Mouse (Mus musculus) layer of hippocampus, adult 9-11 months (tissue): ENCODE results near the gene Copg2.

ENCODE experiments used
- DNase-seq: peaks from one replicate; pipeline ENCODE4 v3.0.0; 2022

The Copg2 gene

DNA sequence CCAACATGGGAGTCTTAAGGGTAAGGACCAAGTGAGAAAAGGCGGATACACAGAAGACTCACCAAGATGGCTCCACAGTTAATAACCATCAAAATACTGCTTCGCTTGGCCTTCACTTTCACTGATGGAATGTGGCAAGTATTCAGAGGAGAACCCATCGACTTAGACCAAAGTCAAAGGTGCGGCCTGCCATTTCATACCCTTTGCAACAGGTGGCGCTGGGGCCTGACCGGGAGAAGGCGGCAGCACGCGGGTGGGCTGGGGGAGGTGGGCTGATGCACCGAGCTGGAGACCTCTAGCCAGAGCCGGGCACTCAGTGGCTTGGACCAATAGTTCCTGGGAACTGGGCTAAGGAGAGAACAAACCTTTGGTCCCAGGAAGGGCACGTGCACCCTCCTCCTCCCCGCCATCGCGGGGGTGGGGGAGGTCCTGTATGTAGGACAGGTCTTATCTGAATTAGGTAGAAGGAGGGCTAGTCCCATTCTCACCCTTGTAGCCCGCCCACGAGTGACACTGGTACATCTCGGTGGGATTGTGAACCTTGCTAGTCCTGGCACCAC is 163.9 kb downstream of the Copg2 start:
- no peak for DNase-seq

DNA sequence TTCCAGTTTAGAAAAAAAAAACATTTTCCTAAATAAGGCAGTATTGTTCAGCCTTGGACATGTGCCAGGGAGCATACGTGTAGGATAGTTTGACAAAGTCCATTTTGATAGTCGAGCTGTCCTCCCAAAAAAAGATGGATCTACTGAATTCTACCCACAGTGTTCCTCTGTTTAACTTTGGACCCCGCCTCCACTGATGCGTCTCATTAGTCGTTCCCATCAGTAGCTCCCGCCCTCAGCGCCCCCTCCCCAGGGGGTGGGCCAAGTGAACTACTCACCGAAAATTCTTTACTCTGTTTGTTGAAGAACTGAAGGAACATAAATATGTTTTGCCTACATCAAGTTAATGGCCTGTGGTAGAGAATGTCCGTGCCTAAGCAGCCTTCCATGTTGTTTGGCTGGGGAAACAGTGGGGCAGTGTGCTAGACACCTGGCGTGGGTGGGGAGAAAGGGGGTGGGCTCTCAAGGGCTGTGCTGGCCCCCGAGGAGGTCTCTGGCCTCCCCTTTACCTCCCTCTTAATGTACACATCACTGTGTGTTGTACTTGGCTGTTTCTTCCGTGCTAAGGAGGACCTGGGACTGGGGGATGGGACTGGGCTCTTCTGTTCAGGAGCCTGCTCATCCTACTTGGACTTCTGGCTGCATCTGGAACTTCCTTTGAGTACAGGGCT is 166.2 kb downstream of the Copg2 start:
- no peak for DNase-seq

DNA sequence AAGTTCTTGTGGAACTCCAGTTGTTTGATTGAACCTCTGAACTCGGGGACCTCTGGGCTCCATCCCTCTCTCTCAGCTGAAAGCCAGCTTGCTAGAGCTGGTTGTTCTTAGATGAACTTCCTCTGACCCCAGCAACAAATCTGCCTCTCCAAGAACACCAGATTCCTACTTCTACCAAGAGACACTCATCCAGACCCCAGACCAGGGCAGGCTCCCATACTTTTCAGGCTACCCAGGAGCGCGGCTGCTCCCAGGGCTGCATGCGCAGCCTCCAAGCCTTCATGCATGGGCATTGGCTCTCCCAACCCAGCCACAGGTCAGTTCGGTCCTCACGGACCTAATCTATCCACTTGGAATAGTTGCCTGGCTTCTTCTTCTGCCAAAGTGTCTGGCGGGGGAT is 173.3 kb downstream of the Copg2 start, which contains the start of gene Mest:
Gene Mest (plus strand): TSS at position 217 of the 400 bp plus-strand sequence.
- DNase-seq, result no peak

DNA sequence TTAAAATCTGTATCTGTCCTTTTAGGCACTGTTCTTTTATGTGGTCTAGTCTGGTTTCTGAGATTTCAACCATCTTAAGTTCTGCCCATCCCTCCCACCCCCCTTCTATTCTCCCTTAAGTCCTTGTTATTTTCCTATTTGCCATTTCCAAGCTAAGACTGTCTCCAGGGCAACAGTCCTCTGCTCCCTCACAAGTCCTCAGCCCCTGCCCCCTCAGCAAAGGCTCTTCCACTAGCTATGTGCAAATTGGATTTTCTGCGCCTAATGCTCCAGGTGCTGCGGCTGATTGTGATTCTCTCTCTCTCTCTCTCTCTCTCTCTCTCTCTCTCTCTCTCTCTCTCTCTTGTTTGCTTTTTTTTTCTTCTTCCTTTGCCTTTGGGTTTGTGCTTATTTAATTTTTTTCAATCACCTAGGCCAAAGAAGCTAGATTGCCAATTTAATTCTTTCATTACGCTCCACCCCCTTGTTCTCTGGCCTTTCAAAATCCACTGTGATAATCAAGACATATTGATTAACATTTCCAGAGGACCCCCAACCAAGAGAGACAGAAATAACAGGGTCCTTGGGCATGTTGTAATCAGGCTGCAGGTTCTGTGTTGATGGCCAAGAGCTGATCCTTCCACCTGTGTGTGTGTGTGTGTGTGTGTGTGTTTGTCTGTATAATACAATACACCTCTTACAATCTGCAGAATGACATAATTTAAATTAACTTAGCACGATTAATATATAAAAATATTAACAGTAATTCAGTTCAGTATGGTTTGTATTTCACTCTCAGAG is 174.0 kb downstream of the Copg2 start:
- no peak for DNase-seq

DNA sequence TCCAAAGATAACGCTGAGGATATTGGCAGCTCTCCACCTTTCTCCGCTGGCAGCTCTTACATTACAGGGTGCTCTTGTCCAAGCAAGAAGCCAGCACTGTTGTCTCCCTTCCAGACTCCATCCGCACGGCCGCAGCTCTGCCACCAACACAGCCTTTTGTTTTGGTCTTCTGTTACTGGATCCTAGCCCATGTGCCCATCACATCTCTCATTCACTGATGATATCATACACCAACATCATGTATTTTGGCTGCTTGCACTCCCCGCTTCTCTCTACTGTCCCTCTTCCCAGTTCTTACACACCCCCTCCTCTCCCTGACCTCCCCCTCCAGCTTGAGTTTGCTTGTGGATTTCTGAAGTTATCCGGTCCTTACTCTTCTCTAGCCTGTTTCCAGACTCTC is 179.8 kb downstream of the Copg2 start:
- peak; percentile 45 for DNase-seq

DNA sequence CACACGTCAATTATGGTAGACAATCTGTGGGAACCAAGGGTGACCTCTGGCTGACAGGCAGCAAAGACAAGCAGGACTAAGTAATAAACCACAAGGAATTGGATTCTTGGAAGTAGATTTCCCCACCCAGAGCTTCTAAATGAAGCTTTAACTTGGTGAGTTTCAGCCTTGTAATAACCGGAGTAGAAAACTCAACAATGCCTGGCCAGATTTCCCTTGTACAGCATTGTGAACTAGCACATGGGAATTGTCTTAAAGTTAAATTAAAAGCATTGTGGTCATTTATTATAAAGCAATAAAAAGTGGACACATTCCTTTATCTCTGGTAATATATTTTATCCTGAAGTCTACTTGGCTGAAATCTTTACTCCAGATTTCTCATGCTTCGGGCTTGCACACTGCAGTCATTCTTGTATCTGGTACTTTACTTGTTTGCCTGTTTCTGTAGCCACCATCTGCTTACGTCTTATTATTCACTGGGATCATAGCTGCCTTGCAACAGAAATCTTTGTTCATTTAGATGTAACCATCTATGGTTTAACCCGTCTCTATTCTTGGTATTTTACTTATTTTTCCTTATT is 181.6 kb downstream of the Copg2 start:
- no peak for DNase-seq

DNA sequence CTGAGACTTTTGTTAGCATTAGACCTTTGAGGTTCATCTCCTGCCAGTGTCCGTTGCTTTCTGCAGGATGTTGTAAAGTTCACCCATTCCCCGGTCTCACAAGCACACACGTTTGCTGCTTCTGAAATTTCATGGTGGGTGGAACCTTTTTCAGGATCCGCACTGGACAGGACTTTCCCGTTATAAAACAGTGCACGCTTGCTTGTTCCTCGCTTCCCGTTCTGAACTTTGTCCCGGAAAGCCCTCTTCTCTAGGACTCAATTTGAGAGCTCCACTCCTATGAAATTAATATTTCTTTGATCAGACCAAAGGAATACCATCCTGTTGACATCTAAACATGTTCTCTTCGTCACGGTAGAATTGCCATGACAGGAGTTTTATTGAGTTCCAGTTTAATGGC is 182.7 kb downstream of the Copg2 start:
- no peak for DNase-seq

DNA sequence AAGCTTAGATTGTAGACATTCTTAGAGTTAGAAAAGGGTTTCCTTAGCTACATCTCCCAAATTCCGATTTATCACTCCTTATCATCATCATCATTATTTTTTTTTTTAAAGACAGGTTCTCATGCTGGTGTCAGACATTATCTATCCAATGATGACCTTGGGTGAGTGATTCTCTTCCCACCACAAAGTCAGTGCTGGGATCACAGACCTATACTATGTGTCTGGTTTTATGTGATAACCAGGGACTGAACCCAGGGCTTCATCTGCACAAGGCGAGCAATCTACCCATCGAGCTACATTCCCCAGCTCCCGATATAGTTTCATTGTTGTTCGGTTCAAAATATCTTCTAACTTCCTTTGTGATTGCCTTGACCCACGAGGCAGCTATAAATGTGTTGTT is 183.1 kb downstream of the Copg2 start:
- no peak for DNase-seq

DNA sequence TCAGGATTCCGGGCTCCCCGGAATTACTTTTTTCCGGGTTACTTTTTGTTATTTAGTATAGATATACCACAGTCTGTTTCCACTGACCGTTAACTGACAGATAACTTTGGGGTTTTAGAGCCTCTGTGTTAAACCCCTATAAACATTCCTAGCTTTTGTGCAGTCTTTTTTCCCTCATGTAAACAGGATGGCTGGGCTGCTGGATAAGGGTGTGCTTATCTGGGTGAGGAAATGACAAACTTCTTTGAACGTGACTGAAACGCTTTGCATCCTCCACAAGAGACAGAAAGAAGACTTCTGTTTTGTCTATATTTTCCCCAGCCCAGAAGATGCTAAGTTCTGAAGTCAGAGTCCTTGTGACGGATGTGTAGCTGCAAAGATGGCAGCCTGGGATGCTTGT is 184.1 kb downstream of the Copg2 start:
- no peak for DNase-seq

DNA sequence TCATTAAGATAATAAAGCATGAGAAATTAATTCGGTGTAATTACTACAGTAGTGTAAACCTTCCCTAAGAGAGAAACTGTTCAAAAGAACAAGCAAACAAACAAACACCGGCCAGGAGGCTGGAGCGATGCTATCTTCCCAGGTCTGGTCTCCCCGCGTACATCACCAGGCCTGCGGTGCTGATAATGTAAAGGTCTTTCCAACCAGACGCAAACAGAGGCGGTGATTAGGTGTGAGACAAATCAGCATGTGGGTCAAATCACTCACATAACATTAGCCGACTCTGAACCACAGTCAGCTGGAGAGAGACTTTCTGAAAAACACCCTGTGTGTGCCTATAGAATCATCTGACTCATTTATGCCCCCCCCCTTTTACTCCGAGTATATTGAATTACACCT is 185.2 kb downstream of the Copg2 start:
- DNase-seq, result no peak

DNA sequence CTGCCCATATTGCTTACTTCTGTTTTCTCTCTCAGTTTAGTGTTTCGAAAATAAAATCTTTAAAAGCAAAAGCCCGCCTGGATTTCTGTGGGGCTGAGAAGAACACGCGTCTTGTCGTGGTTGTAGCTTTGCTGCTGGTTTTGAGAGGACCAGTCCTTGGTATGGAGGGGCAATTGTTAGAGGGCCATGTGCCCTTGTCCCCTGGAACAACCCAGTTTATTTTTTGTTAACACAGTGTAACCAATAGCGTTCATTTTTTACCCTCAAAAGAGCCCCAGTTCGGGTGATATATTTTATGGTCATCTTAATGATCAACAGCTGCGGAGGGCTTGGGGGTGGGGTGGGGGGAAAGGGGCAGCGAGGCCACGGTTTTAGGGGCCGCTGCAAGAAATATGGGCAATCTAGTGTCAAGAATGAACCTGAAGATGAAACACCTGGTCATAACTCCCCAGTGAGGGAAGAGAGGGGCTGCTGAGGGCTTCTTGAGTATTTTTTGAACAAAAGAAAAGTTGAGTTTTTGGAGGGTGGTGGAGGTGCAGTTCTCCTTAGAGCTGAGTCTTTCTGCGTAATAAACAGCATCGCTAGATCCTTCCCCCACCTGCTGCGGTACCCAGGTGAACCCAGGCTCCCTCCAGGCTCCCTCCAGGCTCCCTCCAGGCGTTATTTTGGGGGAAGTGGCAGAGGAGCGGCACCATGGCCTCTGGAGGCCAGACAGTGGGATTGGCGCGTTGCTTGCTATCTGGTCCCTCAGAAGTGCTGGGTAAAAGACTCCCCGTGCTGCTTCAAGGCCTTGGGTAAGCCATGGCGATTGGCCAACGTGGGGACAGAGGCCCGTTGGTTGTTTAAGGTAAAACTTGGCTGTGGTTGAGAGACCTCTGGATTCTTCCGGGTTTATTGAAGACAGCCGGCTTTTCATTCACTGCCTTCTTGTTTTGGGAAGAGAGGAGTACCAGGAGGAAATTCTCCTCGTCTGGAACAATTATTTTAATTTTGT is 185.9 kb downstream of the Copg2 start:
- DNase-seq, result no peak

DNA sequence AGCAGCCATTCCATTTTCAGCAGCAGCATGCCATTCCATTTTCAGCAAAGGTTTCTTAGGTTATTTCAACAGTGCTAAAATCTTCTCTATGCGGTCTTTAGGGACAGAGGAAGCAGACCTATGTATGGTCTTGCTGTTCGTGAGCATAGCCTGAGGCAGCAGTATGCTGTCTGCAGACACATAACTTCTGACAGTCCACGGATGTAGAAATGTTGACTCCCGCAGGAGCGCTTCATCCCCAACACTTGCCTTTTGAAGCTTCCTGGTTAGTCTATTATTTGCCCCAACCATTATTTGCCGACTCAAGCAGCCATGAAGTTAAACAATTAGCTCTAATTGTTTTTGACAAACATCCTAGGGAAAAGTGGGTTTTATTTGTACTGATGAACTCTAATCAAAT is 187.5 kb downstream of the Copg2 start:
- no peak for DNase-seq

DNA sequence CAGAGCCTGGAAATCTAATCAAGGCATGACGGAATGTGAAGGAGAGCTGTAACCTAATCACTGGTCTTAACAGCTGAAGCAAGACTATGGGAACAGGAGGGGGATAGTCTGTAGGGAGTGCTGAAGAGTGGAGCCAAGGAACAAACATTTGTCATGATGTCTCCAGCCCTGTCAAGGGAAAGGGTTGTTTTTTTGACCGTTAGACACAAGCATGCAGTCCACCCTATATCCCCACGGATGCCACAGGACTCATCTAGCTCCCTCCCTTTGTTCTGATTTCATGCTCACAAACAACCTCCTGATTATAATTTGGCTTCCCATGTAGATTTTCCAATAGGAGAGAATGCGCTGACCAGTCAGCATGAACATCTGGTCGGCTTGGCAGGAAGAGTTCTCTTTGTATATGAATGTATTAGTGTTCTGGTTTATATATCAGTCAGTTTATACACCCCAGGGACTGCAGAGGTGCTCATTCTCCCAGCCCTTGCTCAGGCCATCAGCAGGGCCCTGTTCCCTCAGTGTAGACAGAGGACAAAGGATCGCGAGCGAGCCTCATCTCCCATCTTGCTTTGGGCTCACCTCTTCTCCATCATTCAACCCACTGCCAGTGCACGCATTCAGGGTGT is 192.5 kb downstream of the Copg2 start:
- DNase-seq, result no peak

DNA sequence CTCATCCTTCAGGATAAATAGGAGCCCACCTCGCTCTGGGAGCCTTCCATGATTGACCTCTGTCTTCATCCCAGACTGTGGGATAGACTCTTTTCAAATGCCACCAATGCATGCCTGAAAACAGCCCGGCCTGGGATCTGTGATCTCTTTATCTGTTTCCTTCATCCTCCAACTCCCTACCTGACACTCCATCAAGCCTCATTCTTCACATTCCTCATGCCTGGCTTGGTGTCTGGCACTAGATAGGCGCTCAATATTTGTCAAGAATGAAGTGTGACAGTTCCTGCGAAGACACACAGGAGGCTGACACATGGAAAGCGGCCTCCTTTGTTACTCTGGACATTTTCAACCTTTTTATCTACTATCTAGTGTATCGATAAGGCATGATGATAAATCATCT is 193.1 kb downstream of the Copg2 start:
- no peak for DNase-seq

DNA sequence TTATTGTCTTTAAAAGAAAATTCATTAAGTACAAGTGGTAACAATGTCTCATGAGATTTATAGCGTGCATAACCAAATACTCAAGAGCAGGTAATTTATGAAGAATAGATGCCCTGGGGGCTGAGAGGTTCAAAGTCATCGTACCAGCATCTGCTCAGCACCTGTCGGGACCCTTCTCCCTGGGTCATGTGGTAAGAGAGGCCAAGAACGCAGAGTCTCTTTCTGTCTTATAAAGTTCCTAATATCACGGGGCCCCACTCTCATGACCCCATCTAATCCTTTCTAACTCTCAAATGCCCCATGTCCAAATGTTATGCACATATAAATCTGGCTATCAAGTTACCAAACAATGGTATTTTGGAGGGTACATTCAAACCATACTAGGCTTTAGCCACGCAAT is 193.7 kb downstream of the Copg2 start:
- no peak for DNase-seq

DNA sequence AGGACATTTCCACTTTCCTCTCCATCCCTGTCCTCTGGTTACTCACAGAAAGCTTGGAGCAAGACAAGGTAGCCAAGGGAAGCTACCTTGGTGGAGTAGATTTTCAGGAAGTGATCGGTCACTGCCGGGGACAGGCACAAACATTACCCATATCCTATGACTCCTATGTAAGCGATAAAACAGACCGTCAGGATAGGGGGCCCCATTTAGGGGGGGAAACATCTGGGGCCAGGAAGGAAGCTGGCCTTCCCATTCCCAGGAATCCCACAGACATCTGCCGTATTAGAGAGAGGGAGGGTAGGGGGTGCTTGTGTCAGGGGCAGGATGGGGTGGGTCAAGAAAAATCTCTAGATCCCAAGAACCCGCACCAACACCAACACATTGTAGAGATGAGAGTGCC is 196.4 kb downstream of the Copg2 start:
- DNase-seq, result no peak

DNA sequence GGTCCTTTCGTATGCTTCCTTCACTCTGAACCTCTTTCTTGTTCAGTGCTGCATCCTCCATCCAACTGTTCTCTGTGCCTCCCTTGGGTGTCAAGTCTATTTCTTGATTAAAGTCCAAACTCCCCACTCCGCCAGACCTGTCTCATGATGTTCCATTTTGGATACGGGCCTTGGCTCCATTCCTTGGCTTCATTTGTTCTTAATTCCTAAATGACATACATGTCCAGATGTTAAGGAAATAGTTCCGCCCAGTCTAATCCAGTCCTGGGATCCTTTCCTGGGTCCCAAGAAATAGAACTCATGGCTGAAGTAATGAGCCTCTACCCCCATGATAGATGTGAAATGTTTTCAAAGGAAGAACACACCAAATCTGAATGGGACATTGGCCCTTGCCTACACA is 198.6 kb downstream of the Copg2 start:
- no peak for DNase-seq
